Mouse (Mus musculus): ENCODE data around the gene Cox14.
"Not testable (repeated sequence)": the region's sequence is repeated elsewhere in the genome, so short reads cannot be mapped to it uniquely, and the experiment has no call there.

Gene Cox14

GRCm38 (mm10) chr15:99725341-99726155 lies at the start of gene Cox14:
Cox14 (plus strand) TSS chr15:99725618.
- Histone ChIP-seq H3K27me3 (ENCODE audit: control insufficient read depth, insufficient read depth, low read length, poor library complexity, severe bottlenecking) (no peaks in the 10 kb centered on the region), H3K36me3 (ENCODE audit: control insufficient read depth, insufficient read depth, low read length, poor library complexity, severe bottlenecking) (peaks cover 8% of the 10 kb centered on the region; the same call in 1 of the 2 replicates)
- DNase-seq (ENCODE audit: low read depth, low spot score) = peak; percentile 97

GRCm38 (mm10) chr15:99677089-99677488 lies 48.3 kb upstream of the Cox14 start:
- DNase-seq (ENCODE audit: low read depth, low spot score) = no peak

GRCm38 (mm10) chr15:99678063-99678800 lies 47.2 kb upstream of the Cox14 start:
- DNase-seq (ENCODE audit: low read depth, low spot score) = peak; percentile 54
- no peaks in the 10 kb centered on the region; the same call in 1 of the 2 replicates for H3K27me3 ChIP-seq (ENCODE audit: control insufficient read depth, insufficient read depth, low read length, poor library complexity, severe bottlenecking)

More at GRCm38 (mm10) chr15:99677089-99677488, 48.3 kb upstream of the Cox14 start:
- H3K27me3 ChIP-seq (ENCODE audit: control insufficient read depth, insufficient read depth, low read length, poor library complexity, severe bottlenecking) = no peaks in the 10 kb centered on the region; the same call in 1 of the 2 replicates
- no peaks in the 10 kb centered on the region for H3K36me3 ChIP-seq (ENCODE audit: control insufficient read depth, insufficient read depth, low read length, poor library complexity, severe bottlenecking)

GRCm38 (mm10) chr15:99679008-99679407 lies 46.4 kb upstream of the Cox14 start:
- Histone ChIP-seq H3K27me3 (ENCODE audit: control insufficient read depth, insufficient read depth, low read length, poor library complexity, severe bottlenecking) (no peaks in the 10 kb centered on the region; the same call in 1 of the 2 replicates), H3K36me3 (ENCODE audit: control insufficient read depth, insufficient read depth, low read length, poor library complexity, severe bottlenecking) (no peaks in the 10 kb centered on the region)
- DNase-seq (ENCODE audit: low read depth, low spot score) = no peak

More at GRCm38 (mm10) chr15:99678063-99678800, 47.2 kb upstream of the Cox14 start:
- H3K36me3 ChIP-seq (ENCODE audit: control insufficient read depth, insufficient read depth, low read length, poor library complexity, severe bottlenecking) = no peaks in the 10 kb centered on the region

- Histone ChIP-seq H3K36me3 (ENCODE audit: control insufficient read depth, insufficient read depth, low read length, poor library complexity, severe bottlenecking) (no peaks in the 10 kb centered on the region), H3K27me3 (ENCODE audit: control insufficient read depth, insufficient read depth, low read length, poor library complexity, severe bottlenecking) (no peaks in the 10 kb centered on the region)
- peak; percentile 42 for DNase-seq (ENCODE audit: low read depth, low spot score)
These were observed 42.5 kb upstream of the Cox14 start for GRCm38 (mm10) chr15:99682880-99683279.

GRCm38 (mm10) chr15:99684156-99684555 lies 41.3 kb upstream of the Cox14 start:
- Histone ChIP-seq H3K27me3 (ENCODE audit: control insufficient read depth, insufficient read depth, low read length, poor library complexity, severe bottlenecking) (no peaks in the 10 kb centered on the region), H3K36me3 (ENCODE audit: control insufficient read depth, insufficient read depth, low read length, poor library complexity, severe bottlenecking) (no peaks in the 10 kb centered on the region)
- DNase-seq (ENCODE audit: low read depth, low spot score) = no peak

GRCm38 (mm10) chr15:99688712-99689111 lies 36.7 kb upstream of the Cox14 start:
- H3K36me3 ChIP-seq (ENCODE audit: control insufficient read depth, insufficient read depth, low read length, poor library complexity, severe bottlenecking) = no peaks in the 10 kb centered on the region
- H3K27me3 ChIP-seq (ENCODE audit: control insufficient read depth, insufficient read depth, low read length, poor library complexity, severe bottlenecking) = no peaks in the 10 kb centered on the region
- DNase-seq (ENCODE audit: low read depth, low spot score) = peak; percentile 66

- Histone ChIP-seq H3K36me3 (ENCODE audit: control insufficient read depth, insufficient read depth, low read length, poor library complexity, severe bottlenecking) (no peaks in the 10 kb centered on the region), H3K27me3 (ENCODE audit: control insufficient read depth, insufficient read depth, low read length, poor library complexity, severe bottlenecking) (no peaks in the 10 kb centered on the region)
- DNase-seq (ENCODE audit: low read depth, low spot score) = no peak
These were observed 34.5 kb upstream of the Cox14 start for GRCm38 (mm10) chr15:99690924-99691323.

GRCm38 (mm10) chr15:99691976-99692375 lies 33.4 kb upstream of the Cox14 start:
- no peaks in the 10 kb centered on the region for H3K27me3 ChIP-seq (ENCODE audit: control insufficient read depth, insufficient read depth, low read length, poor library complexity, severe bottlenecking)
- H3K36me3 ChIP-seq (ENCODE audit: control insufficient read depth, insufficient read depth, low read length, poor library complexity, severe bottlenecking) = no peaks in the 10 kb centered on the region
- no peak for DNase-seq (ENCODE audit: low read depth, low spot score)

- H3K36me3 ChIP-seq (ENCODE audit: control insufficient read depth, insufficient read depth, low read length, poor library complexity, severe bottlenecking) = no peaks in the 10 kb centered on the region
- no peak for DNase-seq (ENCODE audit: low read depth, low spot score)
- no peaks in the 10 kb centered on the region for H3K27me3 ChIP-seq (ENCODE audit: control insufficient read depth, insufficient read depth, low read length, poor library complexity, severe bottlenecking)
These were observed 28.1 kb upstream of the Cox14 start for GRCm38 (mm10) chr15:99697309-99697708.

- peak; percentile 64 for DNase-seq (ENCODE audit: low read depth, low spot score)
- Histone ChIP-seq H3K36me3 (ENCODE audit: control insufficient read depth, insufficient read depth, low read length, poor library complexity, severe bottlenecking) (no peaks in the 10 kb centered on the region), H3K27me3 (ENCODE audit: control insufficient read depth, insufficient read depth, low read length, poor library complexity, severe bottlenecking) (no peaks in the 10 kb centered on the region)
These were observed 26.8 kb upstream of the Cox14 start for GRCm38 (mm10) chr15:99698533-99699085.

- H3K27me3 ChIP-seq (ENCODE audit: control insufficient read depth, insufficient read depth, low read length, poor library complexity, severe bottlenecking) = no peaks in the 10 kb centered on the region
- H3K36me3 ChIP-seq (ENCODE audit: control insufficient read depth, insufficient read depth, low read length, poor library complexity, severe bottlenecking) = no peaks in the 10 kb centered on the region
- no peak for DNase-seq (ENCODE audit: low read depth, low spot score)
These were observed 25.7 kb upstream of the Cox14 start for GRCm38 (mm10) chr15:99699715-99700114.

- no peak for DNase-seq (ENCODE audit: low read depth, low spot score)
- no peaks in the 10 kb centered on the region for H3K27me3 ChIP-seq (ENCODE audit: control insufficient read depth, insufficient read depth, low read length, poor library complexity, severe bottlenecking)
- H3K36me3 ChIP-seq (ENCODE audit: control insufficient read depth, insufficient read depth, low read length, poor library complexity, severe bottlenecking) = no peaks in the 10 kb centered on the region
These were observed 25.0 kb upstream of the Cox14 start for GRCm38 (mm10) chr15:99700219-99701106.

- not testable (repeated sequence) for H3K36me3 ChIP-seq (ENCODE audit: control insufficient read depth, insufficient read depth, low read length, poor library complexity, severe bottlenecking); H3K27me3 ChIP-seq (ENCODE audit: control insufficient read depth, insufficient read depth, low read length, poor library complexity, severe bottlenecking); DNase-seq (ENCODE audit: low read depth, low spot score)
These were observed 23.8 kb upstream of the Cox14 start for GRCm38 (mm10) chr15:99701640-99701998.

Data from splenic B cell, adult 2 months (primary cell).